Mouse (Mus musculus): ENCODE measurements at regions not wholly inside any gene's neighbourhood (a gene's known extent, or its start where the extent isn't known, plus 50 kb on each side); places are given as distances from the start of the nearest gene placed in this dataset.

DNA sequence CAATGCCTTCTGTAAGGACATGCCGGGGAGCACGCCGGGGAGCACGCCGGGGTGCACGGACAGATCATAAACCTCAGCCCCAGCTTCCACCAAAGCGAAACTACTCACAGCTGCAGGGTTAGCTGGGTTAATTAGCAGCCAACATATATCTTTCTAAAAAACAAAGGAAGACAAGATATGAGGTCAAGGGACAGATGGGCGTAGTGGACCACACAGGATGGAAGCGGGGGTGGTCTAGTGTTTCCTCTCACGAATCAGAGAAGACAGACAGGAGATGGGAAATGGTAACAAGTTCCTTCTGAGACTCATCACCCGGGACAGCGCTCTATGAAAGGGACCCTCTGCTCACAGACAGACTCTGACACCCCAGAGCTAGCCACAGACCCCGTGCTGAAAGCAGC is 60.0 kb upstream of the Ajap1 start:
- DNase-seq, result no peak

DNA sequence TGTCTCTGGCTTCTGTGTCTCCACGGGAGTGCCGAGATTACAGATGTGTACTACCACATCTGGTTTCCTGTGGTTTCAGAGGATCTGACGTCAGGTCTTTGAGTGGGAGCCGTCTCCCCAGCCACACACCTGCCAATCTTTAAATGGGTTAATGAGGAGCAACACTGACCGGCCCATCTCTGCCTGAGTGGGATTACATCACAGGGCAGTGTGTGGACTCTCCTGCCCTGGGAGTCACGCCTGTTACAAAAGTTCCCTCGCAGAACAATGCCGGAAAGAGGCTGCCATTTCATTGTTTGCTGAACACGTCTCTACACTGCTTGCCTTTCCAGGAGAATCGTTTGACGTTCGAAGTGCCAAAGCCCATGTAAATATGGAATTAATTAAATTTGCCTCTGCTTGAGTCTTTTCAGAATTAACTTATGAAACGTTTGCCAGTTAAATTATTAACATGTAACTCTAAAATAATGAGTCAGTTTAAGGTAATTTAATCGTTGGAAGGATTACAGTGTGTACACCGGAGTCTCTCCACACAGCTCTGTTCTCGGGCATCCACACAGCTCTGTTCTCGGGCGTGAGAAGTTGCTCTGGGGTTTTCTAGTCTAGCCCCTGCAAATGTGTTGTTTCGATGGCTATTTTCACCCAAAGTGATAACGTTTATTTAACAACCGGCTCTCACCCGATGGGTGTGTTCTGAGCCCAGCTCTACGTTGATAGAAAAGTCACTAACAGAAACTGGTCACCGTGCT is 61.5 kb upstream of the Ajap1 start:
- DNase-seq, result no peak

DNA sequence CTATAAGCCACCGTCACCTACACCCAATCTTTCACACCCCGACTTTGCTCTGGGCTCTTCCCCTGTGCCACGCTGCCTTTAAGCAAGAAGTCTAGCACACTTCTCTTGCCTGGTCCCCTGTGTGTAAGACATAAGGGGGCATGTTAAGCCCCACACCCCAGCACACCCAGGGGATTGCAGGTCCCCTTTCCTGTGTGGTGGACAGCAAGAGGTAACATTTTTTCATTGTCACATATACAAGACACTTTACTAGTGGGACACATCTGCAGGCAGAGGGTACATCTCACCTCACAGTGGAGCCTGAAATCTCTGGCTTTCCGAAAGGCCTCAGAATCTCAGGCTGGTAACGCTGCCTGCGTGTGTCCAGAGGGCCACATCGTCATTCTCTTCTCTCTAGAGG is 64.1 kb upstream of the Ajap1 start:
- no peak for DNase-seq

DNA sequence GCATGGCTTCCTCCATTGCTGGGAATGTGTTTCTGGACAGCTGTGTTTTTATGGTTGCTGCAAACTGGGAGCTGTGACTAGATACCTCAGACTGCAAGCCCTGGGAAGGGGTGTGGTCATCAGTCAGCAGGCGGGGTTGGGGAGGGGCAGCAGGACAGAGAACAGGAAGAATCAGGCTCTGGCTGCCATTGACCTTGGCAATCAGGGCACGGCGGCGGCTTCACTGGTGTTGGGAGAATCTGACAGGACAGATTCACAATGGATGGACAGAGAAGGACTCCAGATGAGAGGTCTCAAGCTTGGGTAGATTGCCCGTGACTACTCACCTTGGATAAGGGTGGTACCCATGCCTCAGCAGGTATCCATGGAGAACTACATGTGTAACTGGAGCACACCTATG is 64.5 kb upstream of the Ajap1 start:
- no peak for DNase-seq

DNA sequence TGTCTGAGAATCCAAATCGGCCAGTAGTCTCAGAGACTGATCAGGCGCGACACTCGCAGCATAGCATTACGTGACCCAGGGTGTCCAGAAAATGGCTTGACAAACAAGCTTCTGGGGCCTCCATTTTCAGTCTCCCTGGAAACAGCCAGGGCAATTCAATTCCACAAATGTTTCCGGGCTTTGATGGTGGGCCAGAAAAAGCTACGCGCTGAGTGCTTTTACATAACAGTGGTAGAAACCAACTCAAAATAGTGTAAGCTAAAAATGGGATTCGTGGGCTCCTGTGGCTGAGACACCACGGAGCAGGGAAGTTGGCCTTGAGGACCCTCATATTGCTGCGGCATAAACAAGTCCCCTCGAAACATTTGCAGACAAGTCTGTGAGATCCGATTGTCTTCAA is 65.3 kb upstream of the Ajap1 start:
- no peak for DNase-seq

DNA sequence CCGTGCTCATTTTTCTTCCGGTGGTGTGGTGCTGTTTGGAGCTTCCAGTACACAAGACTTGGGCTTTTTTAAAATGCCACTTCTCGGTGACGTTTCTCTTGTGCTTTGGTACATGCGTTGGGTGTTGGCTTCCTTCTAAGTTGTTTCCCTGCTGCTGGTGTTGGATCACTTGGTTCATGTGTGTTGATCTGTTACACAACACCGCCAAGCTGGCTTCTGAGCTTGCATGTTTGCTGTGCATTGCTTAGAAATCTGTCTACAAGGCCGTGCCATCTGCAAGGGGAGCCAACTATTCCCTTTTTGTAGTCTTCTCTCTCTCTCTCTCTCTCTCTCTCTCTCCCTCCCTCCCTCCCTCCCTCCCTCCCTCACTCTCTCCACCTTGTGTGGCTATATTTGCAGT is 68.7 kb upstream of the Ajap1 start:
- DNase-seq, result no peak

DNA sequence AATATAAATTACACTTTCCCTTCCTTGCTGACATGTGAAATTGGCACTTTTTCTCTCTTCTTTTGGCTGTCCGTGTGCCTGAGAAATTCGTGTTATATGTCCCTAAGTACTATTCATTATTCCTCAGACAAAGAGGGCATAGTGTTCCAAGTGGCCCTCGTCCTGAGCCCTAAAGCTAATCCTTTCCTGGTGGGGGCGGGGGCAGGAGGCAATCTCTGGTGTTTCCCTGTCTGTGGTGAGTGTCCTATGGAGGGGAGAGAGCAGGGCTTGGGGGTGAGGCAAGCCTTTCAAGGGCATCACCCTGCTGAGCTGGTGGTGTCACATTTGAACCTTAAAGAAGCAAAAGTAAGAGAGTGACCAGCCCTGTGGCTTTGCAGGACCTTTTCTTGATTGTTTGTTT is 69.9 kb upstream of the Ajap1 start:
- no peak for DNase-seq

DNA sequence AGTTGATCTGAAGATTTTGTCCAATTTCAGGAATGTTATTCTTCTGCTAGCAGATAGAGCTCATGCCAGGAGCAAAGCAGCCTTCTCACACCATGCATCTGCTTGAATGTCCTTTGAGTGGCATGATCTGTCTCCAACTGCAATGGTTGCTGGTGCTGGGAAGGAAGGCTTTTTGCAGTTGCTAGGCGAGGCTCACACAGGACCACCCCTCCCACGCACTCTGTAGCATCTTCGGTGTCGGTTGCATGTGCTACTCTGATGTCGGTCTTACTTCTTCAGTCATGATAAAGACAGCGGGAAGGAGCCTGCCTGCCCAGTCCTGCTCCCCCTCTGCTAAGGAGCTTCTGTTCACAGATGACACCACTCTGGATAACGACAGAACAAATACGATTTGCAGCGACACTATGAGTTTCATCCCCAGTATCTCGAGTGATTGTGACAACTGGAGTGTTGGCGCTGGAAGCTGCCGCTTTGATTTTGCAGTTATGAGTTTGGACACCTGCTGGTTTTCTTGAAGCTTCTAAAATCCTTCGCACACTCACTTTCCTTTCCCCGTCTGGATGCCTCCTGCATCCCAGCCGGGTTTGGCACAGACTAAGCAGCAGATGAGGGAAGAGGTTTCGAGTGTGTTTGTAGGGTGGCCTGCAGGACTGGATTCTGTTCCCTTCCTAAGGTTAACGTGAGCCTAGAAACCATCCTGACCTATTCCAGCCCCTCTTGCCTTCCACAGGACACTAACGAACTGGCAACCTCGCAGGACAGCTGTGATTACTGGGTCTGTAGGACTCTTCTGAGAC is 75.4 kb upstream of the Ajap1 start:
- DNase-seq, result no peak

DNA sequence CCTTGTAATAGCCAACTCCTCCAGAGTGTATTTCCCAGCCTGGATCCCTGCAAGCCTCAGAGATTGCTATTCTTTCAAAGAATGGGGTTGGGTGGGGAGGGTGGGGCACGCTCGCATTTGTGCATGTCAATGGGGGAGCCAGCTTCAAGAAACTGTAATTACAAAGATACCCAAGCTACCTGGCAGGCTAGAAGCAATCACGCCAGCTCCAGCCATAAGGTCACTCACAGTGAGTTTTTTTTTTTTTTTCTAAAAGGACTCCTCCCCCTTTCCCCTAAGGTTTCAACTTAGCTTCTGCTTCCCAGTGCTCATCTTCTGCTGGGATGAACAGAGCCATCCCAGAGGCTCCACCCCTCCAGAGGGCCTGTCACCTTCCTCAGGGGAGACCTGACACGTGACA is 77.0 kb upstream of the Ajap1 start:
- DNase-seq, result no peak

DNA sequence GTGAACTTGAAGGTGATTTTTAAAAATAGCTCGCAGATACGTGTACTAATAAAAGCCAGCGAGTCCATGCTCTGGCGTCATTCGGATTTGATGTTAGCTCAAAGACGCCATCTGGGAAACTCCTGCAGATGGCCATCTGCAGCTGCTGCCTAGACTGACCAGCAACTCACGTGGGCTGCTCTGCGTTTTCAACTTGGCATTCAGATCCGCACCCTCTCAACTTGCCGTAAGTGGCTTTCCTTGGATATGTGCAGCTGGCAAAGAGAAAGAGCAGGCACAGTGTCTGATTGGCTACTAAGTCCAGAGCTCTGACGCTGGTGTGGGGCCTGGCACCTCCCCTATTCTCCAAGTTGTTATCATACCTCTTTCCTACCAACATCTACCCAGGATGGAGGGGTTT is 77.6 kb upstream of the Ajap1 start:
- no peak for DNase-seq

DNA sequence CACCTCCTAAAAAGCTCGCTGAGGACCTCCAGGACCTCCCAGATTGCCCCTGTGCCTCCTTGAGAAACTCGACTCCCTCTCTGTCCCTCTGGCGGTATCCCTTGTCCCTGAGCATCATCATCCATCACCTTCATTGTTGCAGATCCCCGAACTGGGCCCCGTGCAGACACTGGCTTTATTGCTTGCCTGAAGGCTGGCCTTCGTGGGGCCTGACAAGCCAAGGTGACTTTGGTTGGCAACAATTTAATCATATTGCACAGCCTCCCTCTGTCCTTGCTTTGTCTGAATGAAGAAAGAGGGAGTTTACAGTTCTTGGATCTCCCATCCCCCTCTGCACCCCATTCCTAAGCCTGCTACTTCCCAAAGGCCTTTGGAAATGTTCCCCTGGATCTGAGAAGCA is 78.3 kb upstream of the Ajap1 start:
- no peak for DNase-seq

DNA sequence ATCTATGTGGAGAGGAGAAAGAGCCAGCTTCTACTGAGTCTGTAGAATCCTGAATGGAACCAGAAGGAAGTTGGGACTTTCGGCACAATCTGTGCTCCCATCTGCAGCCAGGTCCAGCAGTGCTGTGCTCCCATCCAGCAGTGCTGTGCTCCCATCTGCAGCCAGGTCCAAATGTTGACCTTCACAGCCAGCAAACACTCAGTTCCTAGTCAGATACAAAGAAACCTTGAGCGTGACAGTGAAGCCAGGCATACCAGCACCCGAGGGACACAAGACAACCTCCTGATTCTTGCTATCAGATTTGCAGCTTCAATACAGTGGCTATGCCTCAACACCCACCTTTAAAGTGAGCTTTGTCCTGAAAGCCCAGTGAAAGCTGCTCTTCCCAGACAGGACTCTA is 79.4 kb upstream of the Ajap1 start:
- no peak for DNase-seq

DNA sequence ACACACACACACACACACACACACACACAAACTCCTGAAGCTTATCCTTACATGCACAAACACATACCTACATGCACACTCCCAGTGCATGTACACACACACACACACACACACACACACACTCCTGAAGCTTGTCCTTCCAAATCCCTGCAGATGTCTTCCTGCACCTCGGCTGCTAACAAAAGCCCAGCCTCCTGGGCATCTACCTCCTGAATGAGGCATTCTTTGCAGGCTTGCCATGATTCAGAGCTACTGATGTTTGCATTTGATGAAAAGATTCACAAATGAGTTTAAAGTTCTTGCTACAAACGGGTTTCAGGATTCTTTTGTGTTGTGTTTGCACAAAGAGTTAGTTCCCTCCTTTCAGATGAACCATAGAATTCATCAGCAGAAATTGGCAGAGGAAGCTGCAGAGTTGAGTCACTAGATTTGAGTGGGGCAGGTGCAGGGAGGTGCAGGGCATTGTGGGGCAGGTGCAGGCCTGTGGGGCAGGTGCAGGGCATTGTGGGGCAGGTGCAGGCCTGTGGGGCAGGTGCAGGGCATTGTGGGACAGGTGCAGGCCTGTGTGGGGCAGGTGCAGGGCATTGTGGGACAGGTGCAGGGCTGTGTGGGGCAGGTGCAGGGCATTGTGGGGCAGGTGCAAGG is 84.8 kb upstream of the Ajap1 start:
- no peak for DNase-seq

DNA sequence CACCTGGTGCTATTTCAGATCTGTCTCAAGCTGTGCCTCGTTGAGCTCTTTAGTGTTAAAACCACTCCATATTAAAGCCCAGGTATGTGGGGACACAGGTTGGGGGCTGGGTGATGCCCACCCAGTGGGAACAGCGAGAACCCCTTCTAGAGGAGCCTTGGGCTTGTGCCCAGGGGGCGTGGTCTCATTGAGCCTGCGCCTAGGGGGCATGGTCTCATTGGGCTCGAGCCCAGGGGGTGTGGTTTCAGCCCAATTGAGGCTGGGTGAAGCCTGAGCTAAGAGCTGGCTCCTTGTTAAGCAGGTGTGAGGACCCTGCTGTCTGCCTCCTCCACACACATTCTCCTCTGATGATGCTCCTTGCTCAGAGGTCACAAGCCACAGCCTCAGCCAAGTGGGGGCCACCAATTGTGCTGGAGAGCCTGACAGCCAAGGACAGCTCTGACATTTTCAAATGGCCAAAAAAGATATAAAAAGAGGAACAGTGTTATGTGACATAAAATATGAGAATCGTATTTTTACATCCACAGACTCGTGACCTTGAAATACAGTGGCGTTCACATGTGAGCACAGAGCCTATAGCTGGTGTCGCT is 90.7 kb upstream of the Ajap1 start:
- DNase-seq, result no peak

DNA sequence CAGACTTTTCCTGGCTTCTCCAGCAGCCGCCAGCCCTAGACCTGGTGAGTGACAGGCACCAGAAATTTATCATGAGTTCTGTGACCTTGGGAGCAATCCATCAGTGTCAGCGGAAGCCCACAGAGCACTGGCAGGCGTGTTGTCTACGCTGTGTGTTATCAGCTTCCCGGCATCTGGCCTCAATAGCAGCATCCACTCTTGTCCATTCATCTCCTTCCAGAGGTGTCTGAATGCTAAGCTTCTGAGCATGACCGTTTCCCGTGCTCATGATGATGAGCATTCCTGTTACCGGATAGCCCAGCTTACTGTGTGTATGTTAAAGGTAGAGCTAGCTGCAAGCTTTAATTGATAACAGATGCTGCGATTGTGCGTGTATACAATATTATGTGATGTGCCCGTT is 110.7 kb upstream of the Ajap1 start:
- DNase-seq, result no peak

DNA sequence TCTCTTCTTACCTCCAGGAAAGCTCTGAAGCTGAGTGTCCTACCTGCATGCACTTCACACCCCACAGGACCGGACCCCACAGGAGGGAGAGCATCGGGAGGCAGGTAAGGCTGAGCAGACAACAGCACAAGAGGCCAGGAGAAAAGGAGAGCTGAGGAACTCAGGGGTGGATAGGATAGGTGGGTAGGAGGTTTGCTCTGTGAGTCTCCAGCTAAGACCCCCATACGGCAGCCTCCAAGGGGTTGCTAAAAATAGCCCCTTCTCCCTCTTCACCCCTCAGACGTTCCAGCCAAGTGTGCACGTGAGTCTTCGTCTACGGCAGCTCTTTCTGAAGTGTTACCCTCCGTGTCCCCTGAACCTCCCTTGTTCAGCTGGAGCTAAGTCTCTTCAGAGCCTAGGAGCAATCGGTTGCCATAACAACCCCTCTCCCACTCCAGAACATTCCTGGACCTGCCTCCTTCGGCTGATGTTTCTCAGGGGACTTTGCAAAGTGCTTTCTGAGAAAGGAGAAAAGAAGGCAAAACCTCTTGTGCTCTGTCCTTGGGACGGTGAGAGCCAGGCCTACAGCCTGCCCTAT is 117.3 kb upstream of the Ajap1 start:
- no peak for DNase-seq

DNA sequence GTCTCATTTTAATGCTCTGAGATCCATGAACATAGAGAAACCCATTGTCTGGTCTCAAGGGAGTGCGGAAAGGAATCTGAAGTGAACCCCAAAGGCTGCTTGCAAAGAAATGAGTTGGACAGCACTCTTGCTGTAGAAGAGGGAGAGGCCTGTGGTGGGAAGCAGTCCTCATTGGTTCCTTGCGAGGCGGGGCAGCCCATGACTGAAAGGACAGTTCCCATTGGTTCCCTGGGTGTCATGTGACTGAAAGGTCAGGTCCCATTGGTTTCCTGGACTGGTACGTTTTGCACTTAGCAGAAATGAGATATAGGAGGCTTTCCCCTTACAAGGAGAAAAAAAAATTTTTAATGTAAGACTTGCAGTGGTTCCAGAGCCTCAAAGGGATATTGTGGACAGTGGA is 119.9 kb upstream of the Ajap1 start:
- DNase-seq, result no peak

DNA sequence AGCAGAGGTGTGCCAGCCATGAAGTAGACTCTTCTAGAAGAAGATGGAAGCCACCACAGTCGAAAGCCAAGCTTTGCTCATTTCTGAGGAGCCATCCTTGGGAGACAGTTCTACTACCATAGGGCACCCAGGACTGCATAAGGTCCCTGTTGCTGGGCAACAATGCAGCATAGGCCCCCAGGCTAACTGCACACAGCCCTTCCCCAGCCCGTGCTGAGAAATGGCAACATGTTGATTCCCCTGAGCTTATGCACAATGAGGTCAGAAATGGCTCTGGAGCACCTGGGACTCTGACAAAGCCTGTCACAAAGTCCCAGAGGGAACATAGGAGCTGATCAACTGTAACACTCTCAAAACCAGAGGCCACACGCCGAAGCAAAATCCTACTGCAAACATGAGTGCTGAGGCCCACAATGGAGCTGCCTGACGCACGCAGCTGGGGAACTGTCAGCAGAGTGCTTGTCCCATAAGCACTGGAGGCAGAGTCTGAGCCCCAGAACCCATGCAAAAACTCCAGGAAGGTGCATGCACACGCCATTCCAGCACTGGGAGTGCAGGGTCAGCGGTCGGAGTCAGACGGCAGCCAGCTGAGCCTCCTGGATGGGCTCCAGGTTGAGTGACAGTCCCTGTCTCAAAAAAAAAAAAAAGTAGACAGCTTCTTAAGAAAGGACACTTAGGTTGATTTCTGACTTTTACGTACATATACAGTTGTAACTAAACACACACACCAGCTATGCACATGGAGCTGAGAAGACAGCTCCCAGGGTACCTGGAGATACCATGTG is 120.6 kb upstream of the Ajap1 start:
- peak; percentile 21 for DNase-seq

DNA sequence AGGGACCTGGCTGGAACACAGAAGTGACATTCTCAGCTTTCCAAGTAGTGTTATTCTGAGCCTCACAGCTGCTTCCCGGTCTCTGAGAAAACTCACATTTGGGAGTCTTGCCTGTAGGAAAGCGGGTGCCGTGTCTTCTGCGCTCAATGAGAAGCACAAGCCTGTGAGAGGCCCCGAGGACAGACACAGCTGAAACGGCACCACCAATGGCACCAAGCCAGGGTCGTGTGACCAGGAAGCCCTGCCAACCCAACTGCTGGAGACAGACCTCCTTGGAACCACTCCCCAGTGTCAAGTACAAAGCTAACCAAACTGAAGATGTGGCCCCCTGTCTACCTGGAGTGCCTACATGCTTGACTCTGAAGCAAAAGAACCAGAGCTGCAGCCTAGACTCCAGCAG is 121.3 kb upstream of the Ajap1 start:
- DNase-seq, result peak; percentile 46

DNA sequence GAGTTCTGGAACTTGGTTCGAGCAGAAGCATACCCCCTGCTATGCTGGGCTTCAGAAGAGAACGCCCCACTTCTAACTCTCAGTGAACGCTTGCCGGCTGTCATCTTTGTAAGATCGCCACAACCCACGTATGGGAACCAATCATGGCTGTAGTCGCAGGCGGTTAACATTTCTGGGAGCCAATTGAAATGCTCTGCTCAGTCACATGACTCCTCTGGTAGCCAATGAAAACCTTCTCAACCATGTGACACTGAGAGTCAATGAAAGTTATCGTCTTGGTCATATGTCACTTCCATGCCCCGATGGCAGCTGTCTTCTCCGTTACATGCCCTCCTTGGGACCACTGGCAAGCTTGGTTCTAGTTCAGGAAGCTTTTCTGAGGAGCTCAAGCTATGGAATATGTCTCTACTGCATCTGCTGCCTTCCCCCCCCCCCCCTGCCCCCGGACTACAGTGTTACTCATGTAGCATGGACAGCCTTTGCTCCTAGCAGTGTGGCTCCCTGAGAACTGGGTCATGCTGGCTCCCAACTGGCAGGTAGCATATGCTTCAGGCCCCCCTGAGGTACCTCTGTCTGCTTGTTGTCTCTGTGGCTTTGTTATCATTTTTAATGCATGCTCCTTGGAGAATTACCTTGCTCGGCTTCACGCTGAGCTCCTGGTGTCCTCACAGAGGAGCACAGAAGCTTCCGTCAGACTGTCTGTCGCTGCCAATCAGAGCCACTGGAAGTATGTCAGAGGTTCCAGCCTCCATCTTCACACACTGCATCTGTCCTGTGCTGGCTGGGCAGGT is 122.3 kb upstream of the Ajap1 start:
- no peak for DNase-seq

DNA sequence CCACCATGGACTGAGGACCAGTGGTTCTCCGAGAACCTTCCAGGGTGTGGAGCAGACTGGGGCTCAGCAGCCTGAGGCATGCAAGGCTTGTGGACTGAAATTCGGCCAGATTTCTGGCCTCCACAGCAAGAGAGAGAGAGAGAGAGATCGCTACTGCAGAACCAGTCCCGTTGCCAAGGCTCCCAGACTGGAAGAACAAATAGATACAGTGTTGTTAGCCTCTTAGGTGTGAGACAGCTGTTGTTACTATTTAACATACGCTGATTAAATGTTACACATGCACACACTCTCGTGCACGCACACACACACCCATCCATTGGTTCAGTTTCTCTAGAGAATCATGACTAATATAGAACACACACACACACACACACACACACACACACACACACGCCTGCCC is 133.4 kb upstream of the Ajap1 start:
- DNase-seq, result no peak
